Mouse (Mus musculus): ENCODE measurements around the gene D6Wsu163e. TPM values are rescaled to one million over a fixed set of nuclear protein-coding genes. Genes with fewer than 3 reads are reported as not detected.

Gene D6Wsu163e
- polyA plus RNA-seq, 1 experiment from 2014 or later = 30.8 TPM

DNA sequence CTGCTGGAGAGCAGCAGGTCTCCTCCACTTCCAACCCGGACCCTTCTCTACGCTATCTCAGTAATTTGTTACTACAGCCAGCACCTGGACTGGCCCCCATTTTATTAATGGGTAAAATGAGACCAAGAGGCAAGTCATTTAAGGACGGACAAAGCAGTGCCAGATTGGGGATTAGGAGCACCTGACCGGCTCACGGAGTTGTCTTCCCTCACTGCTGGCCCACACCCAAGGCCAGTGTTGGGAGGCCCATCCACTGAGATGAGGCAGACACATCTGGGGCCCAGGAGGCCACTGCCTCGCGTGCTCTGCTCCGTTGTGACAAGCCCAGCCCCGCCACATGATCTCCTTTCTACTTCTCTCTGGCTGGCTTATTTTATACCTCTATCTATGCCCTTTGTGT is 23.7 kb downstream of the D6Wsu163e start:
- WGBS (ENCODE audit: missing documents) = 97% methylated on average over 9 of the region's 9 CpGs

GRCm38 (mm10) chr6:126966241-126967026 is 26.7 kb downstream of the D6Wsu163e start:
- WGBS (ENCODE audit: missing documents) = 79% methylated on average over 14 of the region's 14 CpGs
- Histone ChIP-seq H3K4me3 (ENCODE audit: inconsistent target) (no peak overlapping the region), H3K27ac (peak overlapping the region; percentile 13), H3K36me3 (ENCODE audit: inconsistent target) (peaks cover 47% of the 10 kb centered on the region), H3K79me2 (ENCODE audit: inconsistent target) (no peaks in the 10 kb centered on the region)

More for the DNA sequence above, 23.7 kb downstream of the D6Wsu163e start:
- Histone ChIP-seq H3K79me2 (ENCODE audit: inconsistent target) (no peaks in the 10 kb centered on the region), H3K27ac (no peak overlapping the region), H3K36me3 (ENCODE audit: inconsistent target) (peaks cover 51% of the 10 kb centered on the region), H3K4me3 (ENCODE audit: inconsistent target) (no peak overlapping the region)

GRCm38 (mm10) chr6:126981539-126982234 is 41.9 kb downstream of the D6Wsu163e start:
- Histone ChIP-seq H3K36me3 (ENCODE audit: inconsistent target) (peaks cover 13% of the 10 kb centered on the region), H3K4me3 (ENCODE audit: inconsistent target) (no peak overlapping the region), H3K27ac (no peak overlapping the region), H3K79me2 (ENCODE audit: inconsistent target) (no peaks in the 10 kb centered on the region)
- WGBS (ENCODE audit: missing documents) = 1% methylated on average over 5 of the region's 5 CpGs

GRCm38 (mm10) chr6:126993676-126994075 is 53.9 kb downstream of the D6Wsu163e start:
- H3K4me3 ChIP-seq (ENCODE audit: inconsistent target) = no peak overlapping the region
- no peaks in the 10 kb centered on the region for H3K79me2 ChIP-seq (ENCODE audit: inconsistent target)
- H3K36me3 ChIP-seq (ENCODE audit: inconsistent target) = no peaks in the 10 kb centered on the region
- H3K27ac ChIP-seq = no peak overlapping the region
- WGBS (ENCODE audit: missing documents) = 95% methylated on average over 2 of the region's 2 CpGs

DNA sequence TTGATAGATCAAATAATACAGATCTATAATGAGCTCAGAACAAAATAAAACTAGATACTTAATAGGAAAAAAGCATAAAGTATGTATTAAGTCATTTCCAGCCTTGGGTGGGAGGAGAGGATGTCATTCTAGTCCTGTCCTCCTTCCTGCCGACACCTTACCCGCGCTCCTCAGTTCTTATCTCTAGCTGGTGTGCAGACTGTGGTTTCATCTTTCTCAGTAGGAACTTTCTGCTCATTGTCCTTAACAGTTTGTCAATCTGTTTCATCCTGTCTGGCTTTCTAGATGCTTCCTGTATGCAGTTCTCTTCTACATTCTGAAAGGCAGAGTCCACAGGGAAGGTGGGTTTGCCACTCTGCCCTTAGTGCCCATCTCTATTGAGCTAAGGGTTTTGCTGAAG is 55.7 kb downstream of the D6Wsu163e start:
- Histone ChIP-seq H3K27ac (no peak overlapping the region), H3K36me3 (ENCODE audit: inconsistent target) (no peaks in the 10 kb centered on the region), H3K79me2 (ENCODE audit: inconsistent target) (no peaks in the 10 kb centered on the region), H3K4me3 (ENCODE audit: inconsistent target) (no peak overlapping the region)
- 45% methylated on average over 3 of the region's 3 CpGs for WGBS (ENCODE audit: missing documents)

DNA sequence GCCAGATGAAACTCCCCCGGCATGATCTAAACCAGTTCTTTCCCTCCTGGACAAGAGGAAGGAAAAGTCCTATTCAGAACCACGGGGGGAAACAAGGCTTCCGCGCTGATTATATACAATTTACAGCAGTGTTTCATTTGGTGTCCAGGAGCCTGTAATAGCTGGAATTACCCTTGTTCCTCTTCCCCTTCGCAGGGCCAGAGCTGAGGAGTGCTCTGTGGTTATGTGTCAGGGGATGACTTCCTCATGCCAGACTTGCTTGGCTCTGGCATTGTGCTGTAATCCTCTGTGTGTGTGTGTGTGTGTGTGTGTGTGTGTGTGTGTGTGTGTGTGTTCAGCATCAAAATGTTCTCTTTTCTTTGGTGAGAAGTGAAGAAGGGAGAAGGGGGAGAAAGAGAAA is 56.6 kb downstream of the D6Wsu163e start:
- H3K36me3 ChIP-seq (ENCODE audit: inconsistent target) = no peaks in the 10 kb centered on the region
- H3K4me3 ChIP-seq (ENCODE audit: inconsistent target) = no peak overlapping the region
- no peaks in the 10 kb centered on the region for H3K79me2 ChIP-seq (ENCODE audit: inconsistent target)
- 0% methylated on average over 5 of the region's 5 CpGs for WGBS (ENCODE audit: missing documents)
- peak overlapping the region; percentile 27; the same call in 1 of the 2 replicates for H3K27ac ChIP-seq

- no peaks in the 10 kb centered on the region for H3K79me2 ChIP-seq (ENCODE audit: inconsistent target)
- H3K36me3 ChIP-seq (ENCODE audit: inconsistent target) = no peaks in the 10 kb centered on the region
- H3K27ac ChIP-seq = no peak overlapping the region
- WGBS (ENCODE audit: missing documents) = 95% methylated on average over 3 of the region's 3 CpGs
- H3K4me3 ChIP-seq (ENCODE audit: inconsistent target) = no peak overlapping the region
Observed at GRCm38 (mm10) chr6:127005646-127006045, 65.9 kb downstream of the D6Wsu163e start.

- no peak overlapping the region for H3K4me3 ChIP-seq (ENCODE audit: inconsistent target)
- WGBS (ENCODE audit: missing documents) = 96% methylated on average over 3 of the region's 3 CpGs
- no peaks in the 10 kb centered on the region for H3K36me3 ChIP-seq (ENCODE audit: inconsistent target)
- no peaks in the 10 kb centered on the region for H3K79me2 ChIP-seq (ENCODE audit: inconsistent target)
- H3K27ac ChIP-seq = no peak overlapping the region
Observed at GRCm38 (mm10) chr6:127006551-127006950, 66.8 kb downstream of the D6Wsu163e start.

DNA sequence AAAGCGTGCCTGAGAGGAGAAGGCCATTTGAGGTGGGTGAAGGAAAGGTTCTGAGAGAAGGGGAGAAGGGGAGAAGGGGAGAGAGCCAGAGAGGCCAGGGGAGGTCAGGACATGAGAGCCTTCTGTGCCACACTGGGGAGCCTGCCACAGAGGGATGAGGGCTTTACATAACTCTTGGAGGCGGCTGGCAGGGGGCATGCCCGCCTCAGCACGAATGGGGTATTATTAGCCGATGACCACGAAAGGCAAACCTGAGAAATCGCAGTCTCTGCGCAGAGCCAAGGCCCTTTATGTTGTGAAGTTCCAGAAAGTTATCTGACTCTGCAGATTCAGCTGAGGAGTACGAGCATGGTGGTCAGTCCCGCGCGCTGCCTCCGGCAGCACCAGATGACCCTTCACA is 70.3 kb downstream of the D6Wsu163e start:
- 90% methylated on average over 13 of the region's 13 CpGs for WGBS (ENCODE audit: missing documents)
- Histone ChIP-seq H3K79me2 (ENCODE audit: inconsistent target) (no peaks in the 10 kb centered on the region), H3K4me3 (ENCODE audit: inconsistent target) (no peak overlapping the region), H3K27ac (no peak overlapping the region), H3K36me3 (ENCODE audit: inconsistent target) (no peaks in the 10 kb centered on the region)

GRCm38 (mm10) chr6:127011947-127012535 is 72.3 kb downstream of the D6Wsu163e start:
- Histone ChIP-seq H3K27ac (no peak overlapping the region), H3K36me3 (ENCODE audit: inconsistent target) (no peaks in the 10 kb centered on the region), H3K4me3 (ENCODE audit: inconsistent target) (no peak overlapping the region), H3K79me2 (ENCODE audit: inconsistent target) (no peaks in the 10 kb centered on the region)
- WGBS (ENCODE audit: missing documents) = 81% methylated on average over 13 of the region's 13 CpGs

- Histone ChIP-seq H3K36me3 (ENCODE audit: inconsistent target) (no peaks in the 10 kb centered on the region), H3K27ac (no peak within 1 kb of the TSS), H3K79me2 (ENCODE audit: inconsistent target) (no peaks in the 10 kb centered on the region), H3K4me3 (ENCODE audit: inconsistent target) (no peak within 1 kb of the TSS)
- WGBS (ENCODE audit: missing documents) = 87% methylated on average over 25 of the region's 26 CpGs
Observed at GRCm38 (mm10) chr6:127014906-127015770, 75.4 kb downstream of the D6Wsu163e start, which contains the start of gene Fgf6. TSS of gene Fgf6 (plus strand) at chr6:127015586.

DNA sequence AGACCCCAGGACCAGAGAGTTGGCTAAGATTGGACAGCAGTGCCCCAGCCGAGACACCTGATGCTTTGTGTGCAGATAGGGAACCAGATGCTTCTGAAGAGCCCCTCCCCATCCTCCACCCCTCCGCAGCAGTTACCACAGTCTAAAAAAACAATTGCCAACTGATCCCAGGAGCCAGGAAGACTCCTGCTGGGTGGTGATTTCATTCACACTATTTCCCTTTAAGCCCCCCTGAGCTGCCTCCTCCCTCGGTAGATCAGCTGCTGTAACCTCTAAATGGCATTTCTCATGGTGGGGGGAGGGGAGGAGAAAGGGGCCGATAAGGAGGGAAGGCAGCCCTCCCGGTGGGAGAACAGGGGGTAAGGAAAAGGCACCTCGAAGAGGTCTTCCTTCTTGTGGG is 79.5 kb downstream of the D6Wsu163e start:
- no peaks in the 10 kb centered on the region for H3K79me2 ChIP-seq (ENCODE audit: inconsistent target)
- no peak overlapping the region for H3K27ac ChIP-seq
- WGBS (ENCODE audit: missing documents) = 24% methylated on average over 6 of the region's 6 CpGs
- no peaks in the 10 kb centered on the region for H3K36me3 ChIP-seq (ENCODE audit: inconsistent target)
- no peak overlapping the region for H3K4me3 ChIP-seq (ENCODE audit: inconsistent target)

- H3K36me3 ChIP-seq (ENCODE audit: inconsistent target) = no peaks in the 10 kb centered on the region
- H3K4me3 ChIP-seq (ENCODE audit: inconsistent target) = no peak overlapping the region
- H3K27ac ChIP-seq = no peak overlapping the region
- 47% methylated on average over 13 of the region's 13 CpGs for WGBS (ENCODE audit: missing documents)
- no peaks in the 10 kb centered on the region for H3K79me2 ChIP-seq (ENCODE audit: inconsistent target)
Observed at GRCm38 (mm10) chr6:127020431-127020830, 80.7 kb downstream of the D6Wsu163e start.

DNA sequence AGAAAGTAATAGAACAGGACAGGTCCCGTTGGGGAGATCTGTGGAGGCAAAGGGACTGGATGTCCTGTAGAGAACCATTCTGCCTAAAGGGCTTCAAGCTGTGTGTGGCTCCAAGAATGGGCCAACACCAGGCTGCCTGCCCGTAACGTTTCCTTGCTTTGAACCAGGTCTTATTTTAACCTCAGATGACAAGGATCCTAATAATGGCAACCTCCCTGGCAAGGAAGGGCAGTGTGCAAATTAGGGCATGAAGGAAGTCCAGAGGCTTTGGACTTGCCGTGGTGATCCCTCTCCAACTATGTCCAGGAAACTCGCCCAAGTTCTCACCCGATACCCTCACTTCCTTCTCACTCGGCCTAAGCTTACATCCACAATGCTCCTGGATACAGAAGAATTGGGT is 85.1 kb downstream of the D6Wsu163e start:
- Histone ChIP-seq H3K4me3 (ENCODE audit: inconsistent target) (no peak overlapping the region), H3K27ac (no peak overlapping the region), H3K79me2 (ENCODE audit: inconsistent target) (no peaks in the 10 kb centered on the region), H3K36me3 (ENCODE audit: inconsistent target) (no peaks in the 10 kb centered on the region)
- WGBS (ENCODE audit: missing documents) = 74% methylated on average over 7 of the region's 7 CpGs

Measured in macrophage (primary cell).